Mouse (Mus musculus) ZHBTc4 (cell line): ENCODE data around the gene Ddc.

Source experiments
- DNase-seq: peaks from one replicate; pipeline ENCODE4 v3.0.0-alpha.2; 2011; ENCODE audit warnings: low read depth, low spot score

The Ddc gene

DNA sequence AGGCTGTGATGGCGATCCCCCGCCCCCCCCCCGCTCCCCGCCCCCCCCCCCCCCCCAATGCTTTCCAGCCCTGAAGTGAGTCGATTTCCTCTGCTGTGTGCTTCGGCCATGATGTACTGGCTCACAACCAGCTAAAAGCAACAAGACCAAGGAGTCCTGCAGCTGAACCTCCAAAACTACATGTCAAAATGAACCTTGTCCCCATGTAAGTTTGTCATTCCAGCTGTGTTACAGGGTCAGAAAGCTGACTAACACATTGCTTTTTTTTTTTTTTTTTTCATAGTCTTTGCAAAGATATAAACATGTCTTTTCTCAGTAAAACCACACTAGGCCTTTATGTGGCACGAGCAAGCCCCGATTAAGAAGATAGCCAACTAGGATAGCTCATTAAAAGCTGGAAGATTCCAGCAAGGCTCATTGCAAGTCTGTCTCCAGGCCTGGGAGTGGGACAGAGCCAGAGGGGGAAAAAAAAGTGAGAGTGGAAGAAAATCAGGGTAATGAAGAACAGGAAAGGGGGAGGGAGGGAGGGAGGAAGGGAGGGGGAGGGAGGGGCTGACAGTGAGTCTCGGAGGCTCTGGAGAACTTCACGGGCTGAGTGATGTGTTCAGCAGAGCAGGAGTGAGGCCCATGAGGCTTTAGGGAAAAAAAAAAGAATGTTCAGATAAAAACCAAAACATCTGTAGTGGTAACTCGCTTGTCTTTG lies 19.5 kb downstream of the Ddc start:
- DNase-seq: no peak

DNA sequence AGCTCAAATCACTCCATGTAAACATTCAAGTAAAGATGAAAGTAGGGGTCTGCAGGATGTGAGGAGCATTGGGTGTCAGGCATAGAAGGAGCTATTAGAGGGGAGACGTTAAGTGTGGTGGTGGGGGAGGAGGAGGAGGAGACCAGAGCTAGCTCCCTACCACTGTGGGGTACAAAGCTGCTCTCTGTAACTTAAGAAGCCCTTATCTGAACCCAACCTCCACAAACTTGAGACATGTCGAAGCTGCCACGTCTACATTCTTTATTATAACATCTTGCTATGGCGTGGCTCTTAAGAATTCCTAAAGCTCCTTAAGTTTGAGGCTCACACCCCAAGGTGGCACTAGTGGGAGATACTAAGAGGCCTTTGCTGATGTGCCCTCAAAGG lies 20.1 kb downstream of the Ddc start:
- DNase-seq: no peak

DNA sequence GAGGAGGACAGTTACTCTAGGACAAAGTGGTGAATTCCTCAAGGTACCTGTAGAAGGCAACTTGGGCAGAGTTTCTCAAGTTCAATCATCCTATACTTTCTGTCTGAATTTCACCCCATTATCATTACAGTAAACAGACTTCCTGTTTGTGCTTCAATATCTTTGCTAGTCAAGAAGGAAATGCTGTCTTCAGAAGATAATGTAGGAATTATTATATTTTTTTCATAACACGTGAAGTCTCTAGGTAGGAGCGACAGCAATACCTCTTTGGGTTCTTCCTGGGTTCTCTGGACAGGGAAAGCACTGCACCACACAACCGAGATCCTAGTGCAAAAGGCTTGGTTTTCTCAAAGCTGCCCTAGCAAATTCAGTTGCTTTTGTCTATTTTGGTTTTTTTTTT lies 21.6 kb downstream of the Ddc start:
- no peak for DNase-seq

DNA sequence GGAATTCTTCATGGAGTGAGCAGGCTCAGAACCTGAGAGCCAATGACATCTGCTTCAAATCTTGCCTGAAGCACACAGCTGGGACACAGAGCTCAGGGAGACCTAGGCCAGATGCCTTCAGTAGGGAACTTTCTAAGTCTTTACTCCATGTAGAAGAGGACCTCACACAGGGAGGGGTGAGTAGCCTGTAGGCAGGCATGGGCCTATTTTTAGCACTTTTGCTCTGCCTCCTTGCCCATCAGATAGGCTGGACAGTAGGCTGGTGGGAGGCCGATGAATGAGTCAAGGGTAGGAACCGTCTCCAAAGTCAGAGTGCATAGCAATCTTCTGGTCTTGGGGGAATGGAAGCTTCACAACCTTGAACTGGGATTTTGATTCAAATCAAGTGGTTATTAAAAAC lies 22.7 kb downstream of the Ddc start:
- no peak for DNase-seq

DNA sequence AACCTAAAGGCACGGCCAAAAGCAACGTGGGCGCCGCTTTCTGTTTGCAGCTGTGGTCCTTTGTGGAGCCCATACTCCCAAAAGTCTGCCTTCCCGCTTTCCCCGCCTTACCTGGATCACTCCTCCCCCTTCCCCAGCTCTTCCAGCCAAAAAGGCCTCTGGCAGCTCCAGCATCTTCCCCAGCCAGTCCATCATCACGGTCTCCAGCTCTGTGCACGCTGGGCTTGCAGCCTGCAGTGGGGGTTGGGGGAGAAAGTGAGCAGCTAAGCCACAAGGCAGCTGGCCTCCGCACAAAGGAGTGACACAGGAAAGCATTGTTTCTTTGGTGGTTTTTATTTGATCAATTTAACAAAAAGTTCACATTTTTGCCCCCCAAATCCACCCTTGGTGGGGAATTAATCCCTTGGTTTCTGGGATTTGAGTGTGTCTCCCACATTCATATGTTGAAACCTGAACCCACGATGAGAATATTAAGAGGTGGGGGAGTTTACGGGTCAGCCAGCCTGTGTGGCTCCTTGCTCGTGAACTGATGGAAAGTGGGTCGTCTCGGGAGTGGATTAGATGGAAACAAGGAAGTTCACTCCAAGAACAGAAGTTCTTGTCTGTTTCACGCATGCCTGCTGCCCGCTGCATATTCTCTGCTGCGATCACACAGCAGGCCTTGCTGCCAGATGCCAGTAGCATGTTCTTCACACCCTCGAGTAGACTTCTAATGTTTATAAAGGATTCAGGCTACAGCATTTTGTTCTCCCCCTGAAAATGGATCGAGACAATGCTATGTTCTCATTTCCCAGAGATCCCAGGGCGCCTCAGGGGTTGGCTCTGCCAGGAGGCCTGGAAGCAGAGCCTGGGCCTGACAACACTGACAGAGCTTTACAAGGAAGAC lies 24.7 kb downstream of the Ddc start:
- peak; percentile 42 for DNase-seq

DNA sequence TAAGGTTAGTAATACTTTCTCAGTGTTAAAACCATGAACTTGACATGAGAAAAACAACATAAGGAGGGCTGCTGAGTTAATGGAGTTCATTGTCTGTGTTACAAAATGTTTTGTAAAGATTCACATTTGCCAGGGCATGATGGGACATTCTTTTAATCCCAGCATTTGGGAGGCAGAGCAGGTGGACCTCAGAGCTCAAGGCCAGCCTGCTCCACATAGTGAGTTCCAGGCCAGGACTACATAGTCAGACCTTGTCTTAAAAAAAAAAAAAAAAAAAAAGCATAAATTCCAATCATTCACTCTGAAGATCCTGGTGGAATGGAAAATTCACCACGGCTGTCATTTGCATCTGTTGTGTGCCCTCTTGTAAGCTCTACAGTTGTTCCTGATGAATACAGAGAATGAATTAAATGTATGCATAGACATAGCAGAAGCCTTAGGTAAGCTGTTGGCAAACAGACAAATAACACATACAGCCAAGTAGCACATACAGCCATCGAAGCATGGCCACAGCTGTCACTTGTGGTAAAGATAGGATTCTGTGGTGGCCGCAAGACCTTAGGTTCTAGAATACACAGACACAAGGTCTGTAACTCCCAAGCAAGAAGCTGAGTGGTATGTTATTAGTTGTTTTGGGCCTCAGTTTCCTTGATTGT lies 25.7 kb downstream of the Ddc start:
- DNase-seq: no peak

DNA sequence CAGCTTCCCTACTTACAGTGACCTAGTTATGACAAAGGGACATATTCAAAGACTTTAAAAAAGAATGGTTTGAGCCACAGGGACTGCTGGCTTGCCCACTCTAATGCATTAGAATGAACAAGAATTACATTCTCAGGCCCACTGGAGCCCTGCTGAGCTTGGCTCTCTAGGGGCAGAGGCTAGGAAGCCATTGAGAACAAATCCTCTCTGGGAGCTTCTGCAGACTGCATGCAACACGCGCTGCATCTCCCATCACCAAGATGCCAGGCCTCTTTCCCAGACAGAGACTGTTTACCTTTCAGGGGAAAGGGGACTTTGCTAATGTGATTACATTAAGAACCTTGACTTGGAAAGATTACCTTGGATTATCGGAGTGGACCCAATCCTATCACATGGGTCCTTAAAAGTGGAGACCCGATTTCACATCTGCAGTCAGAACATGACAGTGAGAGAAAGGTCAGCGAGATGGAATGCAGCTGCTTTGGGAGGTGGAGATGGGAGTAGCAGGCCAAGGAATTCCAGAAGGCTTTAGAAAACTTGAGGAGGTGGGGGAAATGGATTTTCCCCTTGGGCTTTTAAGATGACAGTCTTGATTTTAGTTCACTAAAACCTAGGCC lies 26.6 kb downstream of the Ddc start:
- DNase-seq: peak; percentile 47

DNA sequence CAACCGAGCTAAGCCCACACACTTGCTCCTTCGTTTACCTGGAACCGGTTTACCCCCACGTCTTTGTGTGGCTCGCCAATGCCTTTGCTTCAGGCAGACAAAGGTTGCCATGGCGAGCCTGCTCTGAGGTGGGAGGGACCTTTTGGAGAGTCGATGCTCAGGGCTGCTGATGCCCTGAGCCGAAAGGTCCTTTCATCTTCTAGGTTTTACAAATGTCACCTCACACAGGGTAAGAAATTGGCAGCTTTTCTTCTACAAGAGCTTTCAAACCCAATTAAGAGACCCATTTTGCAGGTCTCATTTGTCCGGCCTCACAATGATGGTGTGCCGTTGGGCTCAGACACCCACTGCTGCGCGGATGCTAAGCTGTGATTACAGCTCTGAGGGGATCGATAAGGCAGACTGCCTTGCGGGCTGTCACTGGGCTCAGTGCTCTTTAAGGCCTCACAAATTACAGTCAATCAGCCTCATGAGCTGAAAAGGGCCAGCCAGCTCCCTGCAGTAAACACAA lies 29.9 kb downstream of the Ddc start:
- DNase-seq: peak; percentile 89

DNA sequence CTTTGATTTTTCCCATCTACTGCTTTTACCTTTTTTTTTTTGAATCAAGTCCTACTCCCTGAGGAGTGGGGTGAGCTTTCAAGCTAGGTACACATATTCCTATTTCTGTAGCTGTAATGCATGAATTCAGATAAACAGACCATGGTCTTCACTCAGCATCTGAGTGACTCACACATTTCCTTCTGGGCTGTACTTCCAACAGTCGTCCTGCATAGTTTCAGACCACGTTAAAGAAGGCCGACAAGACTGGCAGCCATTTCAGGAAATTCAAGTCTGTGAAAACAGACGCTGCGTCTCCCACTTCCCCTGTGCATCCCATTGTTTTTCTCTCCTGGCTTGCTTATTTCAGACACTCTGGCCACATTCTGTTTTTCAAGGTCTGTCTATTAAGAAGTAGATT lies 31.2 kb downstream of the Ddc start:
- no peak for DNase-seq

DNA sequence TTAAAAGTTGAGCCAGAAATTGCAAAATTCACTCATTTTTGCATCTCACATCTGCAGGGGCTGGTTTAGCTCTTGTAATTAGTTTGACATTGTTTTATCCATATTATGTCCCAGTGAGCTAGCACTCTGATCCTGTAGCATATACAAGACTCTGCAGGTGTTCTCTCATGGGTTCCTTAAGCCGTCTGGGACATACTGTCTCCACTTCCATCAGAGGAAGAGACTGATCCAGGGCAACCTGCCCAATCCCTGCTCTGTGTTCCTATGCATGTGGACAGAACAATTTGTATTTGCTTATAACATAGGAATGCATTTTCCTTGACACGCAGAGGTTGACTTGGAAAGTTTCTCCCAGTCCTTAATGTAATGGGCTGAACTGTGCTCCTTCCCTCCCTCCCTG lies 32.8 kb downstream of the Ddc start:
- no peak for DNase-seq

DNA sequence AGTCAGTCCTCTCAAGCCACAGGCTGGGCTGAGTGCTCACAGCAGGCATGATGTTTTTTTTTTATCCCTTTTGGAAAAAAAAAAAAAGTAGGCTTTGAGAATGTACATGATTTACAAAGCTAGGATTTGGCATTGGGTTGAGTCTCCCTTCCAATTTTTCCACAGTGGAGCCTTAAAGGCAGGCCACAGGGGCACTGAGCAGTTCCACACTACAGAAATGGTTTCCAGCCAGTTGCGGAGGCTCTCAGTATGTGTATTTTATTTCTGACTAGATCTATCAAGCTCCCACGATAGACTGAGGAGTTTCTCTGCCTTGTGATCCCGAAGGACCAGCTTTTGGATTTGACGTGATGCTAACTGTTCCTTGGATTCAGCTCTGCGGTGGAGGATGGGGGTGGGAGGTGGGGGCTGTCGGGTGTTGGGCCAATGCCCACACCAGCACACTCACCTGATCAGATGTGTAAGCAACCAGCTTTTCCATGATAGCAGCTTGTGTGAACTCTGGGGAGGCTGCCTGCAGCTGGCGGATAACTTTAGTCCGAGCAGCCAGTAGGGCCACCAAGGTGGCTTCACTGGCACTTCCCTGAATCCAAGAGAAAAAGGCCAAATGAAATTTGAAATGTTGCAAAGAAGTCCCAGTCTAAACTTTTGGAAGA lies 33.4 kb downstream of the Ddc start:
- no peak for DNase-seq

DNA sequence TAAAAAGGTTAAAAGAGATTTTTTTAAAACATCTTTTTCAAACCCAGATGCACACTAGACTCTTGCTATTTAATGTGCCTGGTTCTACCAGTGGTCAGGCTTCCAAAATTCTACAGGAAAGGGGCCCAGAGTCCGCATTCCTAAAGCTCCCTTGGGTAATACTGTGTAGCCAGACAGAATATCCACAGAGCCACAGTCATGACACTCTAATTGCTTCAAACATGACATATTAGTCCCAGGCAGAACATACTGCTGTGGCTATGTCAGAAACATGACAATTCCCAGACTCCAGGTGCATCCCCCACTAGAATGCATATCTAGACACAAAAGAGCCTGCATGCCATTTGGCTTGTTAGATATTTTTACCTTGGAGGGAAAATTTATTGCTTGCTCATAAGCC lies 35.4 kb downstream of the Ddc start:
- DNase-seq: no peak

DNA sequence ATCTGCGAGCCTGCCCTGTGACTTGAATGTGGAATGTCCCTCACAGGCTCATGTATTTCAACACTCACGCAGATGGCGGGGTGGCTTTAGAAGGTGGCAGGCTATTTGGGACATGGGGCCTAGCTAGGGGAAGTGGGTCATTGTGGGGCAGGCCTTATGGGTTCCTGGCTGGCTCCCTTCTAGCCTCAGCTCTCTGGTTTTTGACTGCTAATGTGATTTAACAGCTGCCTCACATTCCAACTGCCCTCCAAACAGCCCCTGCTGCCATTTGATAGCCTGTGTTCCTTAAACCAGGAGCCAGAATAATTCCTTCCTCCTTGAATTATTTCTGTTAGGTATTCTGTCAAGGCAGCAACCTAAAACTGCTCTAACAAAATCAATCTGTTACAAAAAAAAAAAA lies 41.0 kb downstream of the Ddc start:
- DNase-seq: peak; percentile 72

DNA sequence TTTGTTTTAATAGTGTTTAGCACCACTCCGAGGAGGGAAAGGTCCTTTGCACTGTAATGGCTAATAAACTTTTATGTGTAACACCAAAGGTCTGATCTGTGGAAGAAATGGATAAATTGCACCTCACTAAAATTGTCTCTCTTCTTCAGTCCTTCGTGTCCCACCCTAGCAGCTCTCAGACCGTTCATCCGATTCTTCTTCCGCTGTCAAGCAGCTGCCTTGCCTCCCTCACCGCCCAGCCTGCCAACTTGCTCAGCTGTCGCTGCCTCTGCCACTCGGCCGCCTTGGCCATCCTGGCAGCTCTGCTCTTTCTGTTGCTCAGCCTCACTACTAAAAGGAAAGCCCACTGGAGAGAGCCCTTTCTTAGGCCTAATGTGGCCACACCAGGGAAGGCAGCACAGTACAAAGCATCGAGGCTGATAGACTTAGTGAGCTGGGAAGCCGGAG lies 42.2 kb downstream of the Ddc start:
- DNase-seq: no peak

DNA sequence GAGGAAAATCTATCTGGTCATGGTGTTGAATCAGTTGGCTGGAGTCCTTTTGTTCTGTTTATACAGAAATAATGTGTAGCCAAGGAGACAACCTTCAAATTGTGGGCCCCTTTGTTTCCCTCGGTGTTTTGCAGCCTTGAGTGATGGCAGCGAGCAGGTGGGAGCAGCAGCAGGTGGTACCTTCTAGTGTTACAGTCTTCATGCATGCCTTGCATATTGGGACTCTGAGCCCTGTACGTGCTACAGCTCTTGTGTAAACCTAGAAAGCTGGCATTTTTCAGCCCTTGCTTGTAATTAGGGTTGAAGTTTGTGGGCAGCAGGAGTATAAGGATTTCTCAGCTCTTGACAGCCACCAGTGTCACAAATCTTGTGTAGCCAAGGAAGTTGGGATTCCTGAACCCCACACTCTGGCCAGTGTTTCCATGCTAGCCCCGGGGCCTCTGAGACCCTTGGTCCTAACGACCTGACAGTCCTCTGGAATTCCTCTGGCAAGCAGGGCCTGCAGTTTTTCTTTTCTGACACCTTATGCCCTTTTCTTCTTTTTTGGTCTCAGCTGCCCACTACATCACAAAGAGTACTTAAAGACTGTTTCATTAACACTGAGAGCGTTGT lies 42.8 kb downstream of the Ddc start:
- peak; percentile 67 for DNase-seq

DNA sequence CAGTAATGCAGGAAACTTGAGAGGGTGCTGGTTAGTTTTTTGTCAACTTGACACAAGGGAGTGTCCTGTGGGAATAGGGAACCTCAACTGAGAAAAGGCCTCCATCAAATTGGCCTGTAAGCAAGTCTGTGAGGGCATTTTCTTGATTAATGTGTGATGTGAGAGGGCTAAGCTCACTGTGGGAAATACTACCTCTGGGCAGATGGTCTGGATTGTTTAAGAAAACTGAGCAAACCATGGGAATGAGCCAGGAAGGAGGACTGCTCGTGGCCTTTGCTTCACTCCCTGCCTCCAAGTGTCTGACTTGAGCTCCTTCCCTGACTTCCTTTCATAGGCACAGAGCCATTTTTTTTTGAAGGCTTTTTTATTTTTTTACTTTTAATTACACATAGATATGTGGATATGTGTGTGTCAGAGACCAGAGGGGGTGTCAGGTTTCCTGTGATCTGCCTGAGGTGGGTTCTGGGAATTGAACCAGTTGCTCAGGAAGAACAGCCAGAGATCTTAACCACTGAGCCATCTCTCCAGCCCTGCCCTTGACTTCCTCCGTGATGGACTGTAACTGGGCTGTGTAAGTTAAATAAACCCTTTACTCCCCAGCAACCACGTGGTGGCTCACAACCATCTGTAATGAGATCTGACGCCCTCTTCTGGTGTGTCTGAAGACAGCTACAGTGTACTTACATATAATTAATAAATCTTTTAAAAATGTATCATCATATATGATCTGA lies 44.0 kb downstream of the Ddc start:
- DNase-seq: no peak

DNA sequence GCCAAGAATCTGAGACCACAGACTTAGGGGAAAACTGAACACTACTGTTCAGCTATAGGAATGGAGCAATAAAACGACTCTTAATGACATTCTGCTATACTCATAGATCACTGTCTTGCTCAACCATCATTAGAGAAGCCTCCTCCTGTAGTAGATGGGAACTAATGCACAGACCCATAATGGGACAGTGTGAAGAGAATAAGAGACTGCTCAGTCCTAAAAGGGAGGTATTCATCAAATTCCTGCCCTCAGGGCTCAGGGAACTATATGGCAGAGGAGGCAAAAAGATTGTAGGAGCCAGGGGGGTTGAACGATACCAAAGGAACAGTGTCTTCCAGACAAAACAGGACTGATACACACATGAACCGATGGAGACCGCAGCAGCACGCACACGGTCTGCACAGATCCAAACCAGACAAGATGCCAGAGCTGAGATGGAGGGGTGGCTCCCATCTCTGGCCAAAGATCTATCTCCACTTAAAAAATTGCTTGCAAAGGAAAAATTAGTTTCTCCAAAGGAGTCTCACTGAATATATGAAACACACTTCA lies 45.9 kb downstream of the Ddc start:
- DNase-seq: no peak

DNA sequence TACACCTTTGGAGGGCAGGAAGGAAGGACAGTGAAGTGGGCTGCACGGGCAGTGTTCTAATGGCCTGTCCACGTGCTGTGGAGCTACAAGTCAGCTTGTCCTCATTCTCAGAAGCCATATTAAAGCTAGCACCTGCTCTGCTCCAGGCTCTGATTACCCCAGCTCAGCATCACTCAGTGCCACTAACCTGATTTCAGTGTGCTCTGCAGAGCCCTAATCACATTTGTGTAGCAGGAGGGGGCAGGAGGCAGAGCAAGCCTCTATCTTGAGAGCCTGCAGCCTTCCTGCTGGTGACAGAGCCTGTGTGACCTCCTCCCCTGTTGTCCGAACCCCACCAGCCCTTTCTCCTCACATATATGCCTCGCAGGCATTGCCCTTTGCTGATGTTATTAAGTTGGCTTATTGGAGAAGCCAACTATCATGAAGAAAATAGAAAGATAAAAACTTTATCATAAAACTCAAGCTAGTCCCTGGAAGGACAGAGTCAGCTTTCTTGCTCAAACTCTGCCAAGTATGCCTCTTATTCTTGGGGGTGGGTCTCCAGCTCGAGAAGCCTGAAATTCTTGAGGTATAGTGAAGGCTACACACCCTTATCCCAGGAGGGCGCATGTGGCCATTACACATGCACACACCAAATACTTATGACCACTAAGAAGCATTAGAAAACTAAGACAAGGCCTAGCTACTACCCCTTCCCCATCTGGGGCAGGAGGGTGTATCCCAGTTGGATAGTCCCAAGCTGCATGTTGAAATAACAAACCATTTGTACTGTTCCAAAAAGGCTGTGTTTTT lies 47.3 kb downstream of the Ddc start:
- DNase-seq: no peak
